Mouse (Mus musculus): ENCODE results near the gene Gtf3c2. TPM values are rescaled to one million over a fixed set of nuclear protein-coding genes. Genes with fewer than 3 reads are reported as not detected.

The Gtf3c2 gene
- polyA plus RNA-seq, 1 experiment, result 46.9 TPM

DNA sequence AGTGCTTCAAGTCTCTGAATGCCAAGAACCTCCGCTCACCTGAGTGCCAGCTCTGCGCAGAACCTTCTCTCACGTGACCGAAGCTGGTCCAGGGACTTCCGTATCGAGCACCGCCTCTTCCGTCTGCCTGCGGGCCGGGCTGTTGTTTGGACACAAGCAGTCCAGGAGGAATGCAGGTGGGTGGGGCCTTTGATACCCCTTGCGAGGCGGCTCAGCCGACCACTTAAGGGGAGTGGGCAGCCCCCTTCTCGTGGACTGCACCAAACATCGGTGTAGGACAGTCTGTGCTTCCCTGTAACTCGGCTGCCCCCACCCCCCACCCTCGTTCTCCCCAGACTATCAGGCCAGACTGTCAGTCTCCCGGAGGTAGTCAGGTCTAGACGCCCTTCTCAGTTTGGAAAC, 25.8 kb downstream of the Gtf3c2 start, which contains the start of gene Mpv17:
Gene Mpv17 (minus strand): TSS at position 100 of the 402 bp plus-strand sequence.
- DNase-seq (ENCODE audit: low read depth, low spot score), result peak; percentile 75
- under 1% methylated on average over 19 of the region's 19 CpGs for WGBS

DNA sequence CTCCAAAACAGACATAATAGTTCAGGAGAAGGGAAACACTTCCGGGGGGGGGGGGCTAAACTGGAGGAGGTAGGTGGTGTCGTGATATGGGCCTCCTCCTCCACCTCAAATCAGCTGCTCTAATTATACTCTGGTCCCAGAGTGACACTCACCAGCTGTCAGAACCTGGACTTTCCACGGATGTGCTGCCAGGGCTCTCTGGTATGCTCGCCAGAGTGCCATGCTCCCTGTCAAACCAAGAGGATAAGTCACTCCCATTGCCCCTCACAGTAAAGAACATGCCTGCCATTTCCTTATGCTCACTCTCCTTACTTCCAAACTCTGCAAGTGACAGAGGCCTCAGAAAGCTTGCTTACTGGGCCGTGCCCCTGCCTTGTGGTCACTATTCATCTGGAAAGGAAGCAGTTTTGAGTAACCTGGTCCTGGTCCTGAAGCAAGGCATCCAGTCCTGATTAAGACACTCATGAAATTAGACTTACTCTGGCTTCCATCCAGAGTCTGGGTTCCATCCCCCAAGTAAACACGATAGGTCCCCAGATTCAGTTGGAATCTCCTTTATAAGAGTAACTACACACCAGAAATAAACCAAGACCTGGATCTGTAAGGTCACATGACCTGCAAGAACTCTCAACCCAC, 26.3 kb downstream of the Gtf3c2 start:
- no peak for DNase-seq (ENCODE audit: low read depth, low spot score)
- 17% methylated on average over 6 of the region's 6 CpGs for WGBS

- DNase-seq (ENCODE audit: low read depth, low spot score), result no peak
- 62% methylated on average over 3 of the region's 3 CpGs for WGBS
Observed at GRCm38 (mm10) chr5:31151746-31152145, 28.2 kb downstream of the Gtf3c2 start.

DNA sequence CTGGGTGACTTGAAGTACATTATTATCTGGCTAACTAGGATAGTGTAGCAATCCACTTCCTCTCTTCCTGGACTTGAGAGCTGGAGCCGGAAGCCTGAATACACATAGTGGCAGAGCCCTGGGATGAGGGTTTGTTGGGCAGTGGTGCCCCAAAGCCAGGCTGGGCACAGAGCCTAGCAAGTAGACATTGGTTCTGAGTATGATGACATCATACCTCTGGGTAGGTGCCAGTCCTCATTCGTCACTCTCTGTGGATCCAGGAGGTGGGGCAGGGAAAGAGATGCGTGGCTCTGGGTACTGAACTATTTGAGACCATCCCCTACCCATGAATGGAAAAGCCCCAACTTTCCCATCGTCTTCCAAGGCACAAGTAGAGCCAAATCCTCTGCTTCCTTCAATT, 30.2 kb downstream of the Gtf3c2 start:
- no peak for DNase-seq (ENCODE audit: low read depth, low spot score)
- 75% methylated on average over 4 of the region's 4 CpGs for whole genome bisulfite sequencing

DNA sequence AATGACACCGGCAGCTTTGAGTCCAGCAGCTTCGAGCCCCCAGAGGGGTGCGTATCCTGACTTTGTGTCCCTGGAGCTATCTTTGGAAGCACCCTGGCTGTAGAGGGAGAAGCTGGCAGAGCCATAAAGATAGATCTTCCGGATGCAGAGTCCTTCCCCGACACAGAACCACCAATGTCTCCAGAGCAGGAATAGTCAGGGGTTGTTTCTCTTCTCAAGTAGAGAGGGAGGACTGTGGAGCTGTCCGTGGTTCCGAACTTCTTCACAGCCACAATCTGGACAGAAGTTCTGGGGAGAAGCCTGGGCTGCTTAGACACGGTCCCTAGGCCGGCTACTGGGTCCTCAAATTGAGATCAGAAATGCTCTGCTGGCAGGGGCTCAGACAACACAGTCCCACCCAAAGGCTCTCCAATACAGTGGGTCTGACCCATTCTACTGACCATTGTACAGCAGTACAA, 40.9 kb downstream of the Gtf3c2 start:
- 14% methylated on average over 9 of the region's 9 CpGs for WGBS
- no peak for DNase-seq (ENCODE audit: low read depth, low spot score)

- WGBS, result 2% methylated on average over 52 of the region's 52 CpGs
- no peak for DNase-seq (ENCODE audit: low read depth, low spot score)
Observed at GRCm38 (mm10) chr5:31138241-31138967, 41.5 kb downstream of the Gtf3c2 start, which contains the start of gene Ucn. TSS of gene Ucn (minus strand) at chr5:31138829.

- DNase-seq (ENCODE audit: low read depth, low spot score), result no peak
- 4% methylated on average over 13 of the region's 13 CpGs for WGBS
Observed at GRCm38 (mm10) chr5:31137658-31138057, 42.3 kb downstream of the Gtf3c2 start.

GRCm38 (mm10) chr5:31136730-31137424, 43.1 kb downstream of the Gtf3c2 start:
- DNase-seq (ENCODE audit: low read depth, low spot score), result no peak
- 2% methylated on average over 33 of the region's 33 CpGs for WGBS

DNA sequence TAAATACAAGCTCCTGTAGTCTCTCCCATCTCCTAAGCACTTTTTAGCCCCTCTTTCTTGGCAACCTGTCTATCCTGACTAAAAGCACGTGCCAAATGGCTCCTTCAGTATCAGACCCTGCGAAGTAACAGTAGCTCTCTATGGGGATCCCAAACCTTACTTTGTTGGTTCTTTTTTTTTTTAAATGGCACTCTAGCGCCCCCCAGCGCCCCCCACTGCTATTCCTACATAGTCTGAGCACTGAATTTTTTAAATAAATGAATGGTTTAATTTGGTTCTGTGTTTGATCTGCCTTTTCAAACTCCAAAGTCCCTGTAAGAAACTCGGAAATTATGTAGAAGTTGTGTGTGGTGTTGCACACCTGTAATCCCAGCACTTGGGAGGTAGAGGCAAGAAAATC, 53.9 kb downstream of the Gtf3c2 start:
- WGBS, result 39% methylated on average over 5 of the region's 5 CpGs
- no peak for DNase-seq (ENCODE audit: low read depth, low spot score)

GRCm38 (mm10) chr5:31123481-31123880, 56.5 kb downstream of the Gtf3c2 start:
- WGBS, result 44% methylated on average over 2 of the region's 2 CpGs
- DNase-seq (ENCODE audit: low read depth, low spot score), result no peak

DNA sequence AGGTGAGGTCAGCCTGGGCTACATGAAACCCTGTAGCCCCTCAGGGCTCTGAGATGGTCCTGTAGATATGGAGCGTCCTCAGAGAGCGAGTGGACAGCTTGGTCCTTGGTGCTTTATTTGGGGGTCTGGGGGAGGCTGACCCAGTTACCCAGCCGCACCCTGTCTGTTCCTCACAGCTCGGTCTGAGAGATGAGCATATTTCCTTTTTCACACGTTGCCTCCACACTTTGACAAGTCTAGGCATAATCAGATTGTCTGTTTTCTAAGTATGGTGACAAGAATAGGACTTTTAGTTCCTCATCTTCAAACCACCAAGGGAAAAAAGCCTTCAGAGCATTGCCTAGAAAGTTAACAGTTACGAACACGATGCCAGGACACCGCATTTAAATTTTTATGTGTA, 58.8 kb downstream of the Gtf3c2 start:
- 70% methylated on average over 8 of the region's 8 CpGs for WGBS
- DNase-seq (ENCODE audit: low read depth, low spot score), result no peak

- no peak for DNase-seq (ENCODE audit: low read depth, low spot score)
- WGBS, result 23% methylated on average over 10 of the region's 10 CpGs
Observed at GRCm38 (mm10) chr5:31116912-31117311, 63.0 kb downstream of the Gtf3c2 start.

DNA sequence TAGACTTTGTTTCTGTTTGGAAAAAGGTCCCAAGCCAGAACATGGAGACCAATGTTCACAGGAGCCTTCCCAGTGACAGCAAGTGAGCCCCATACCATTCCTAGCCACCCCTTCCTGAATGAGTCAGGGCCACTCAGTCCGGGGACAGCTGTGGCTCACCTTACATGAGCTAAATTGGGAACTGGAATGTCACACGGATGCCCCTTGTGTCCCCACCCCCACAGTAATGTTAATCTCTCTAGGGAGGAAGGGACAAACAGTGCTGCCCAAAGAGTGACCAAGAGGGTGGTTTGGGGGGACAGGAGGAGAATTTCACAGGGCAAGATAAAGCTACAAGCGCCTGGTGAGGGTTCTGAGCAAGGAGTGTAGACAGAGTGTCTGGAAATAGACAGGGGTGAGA, 63.6 kb downstream of the Gtf3c2 start, which contains the start of gene Trim54:
Gene Trim54 (plus strand): TSS at position 359 of the 400 bp plus-strand sequence.
- no peak for DNase-seq (ENCODE audit: low read depth, low spot score)
- WGBS, result 22% methylated on average over 3 of the region's 3 CpGs

GRCm38 (mm10) chr5:31110781-31111180, 69.2 kb downstream of the Gtf3c2 start:
- no peak for DNase-seq (ENCODE audit: low read depth, low spot score)
- WGBS, result 22% methylated on average over 7 of the region's 7 CpGs

GRCm38 (mm10) chr5:31108000-31108490, 71.9 kb downstream of the Gtf3c2 start, which contains the start of gene Slc30a3:
TSS of gene Slc30a3 (minus strand) at chr5:31108237.
- WGBS, result 91% methylated on average over 18 of the region's 18 CpGs

More at GRCm38 (mm10) chr5:31108000-31108490, 71.9 kb downstream of the Gtf3c2 start, which contains the start of gene Slc30a3:
- no peak for DNase-seq (ENCODE audit: low read depth, low spot score)

Other genes starting within 250 kb of the Gtf3c2 start
- gene Cgref1, start 234.6 kb downstream of the Gtf3c2 start, polyA plus RNA-seq (2012; rRNA removed), result 111 and 239 TPM in 2 replicates
- gene Preb, start 219.8 kb downstream of the Gtf3c2 start, polyA plus RNA-seq (2012; rRNA removed), result 386 and 408 TPM in 2 replicates
- gene Tcf23, start 211.5 kb downstream of the Gtf3c2 start, polyA plus RNA-seq (2012; rRNA removed), result 0.33 and 0.62 TPM in 2 replicates
- gene Atraid, start 131.8 kb downstream of the Gtf3c2 start, polyA plus RNA-seq (2012; rRNA removed), result 92.9 and 98.2 TPM in 2 replicates
- 73.4 and 107 TPM in 2 replicates for gene Slc5a6, start 131.2 kb downstream of the Gtf3c2 start, polyA plus RNA-seq (2012; rRNA removed)
- gene Cad, start 125.4 kb downstream of the Gtf3c2 start, polyA plus RNA-seq (2012; rRNA removed), result 15.1 and 21.2 TPM in 2 replicates
- not detected in 2 replicates for gene Dnajc5g, start 73.9 kb downstream of the Gtf3c2 start, polyA plus RNA-seq (2012; rRNA removed)
- 0.14 and 0.16 TPM in 2 replicates for gene Slc30a3, start 71.9 kb downstream of the Gtf3c2 start, polyA plus RNA-seq (2012; rRNA removed)
- 0.05 TPM in 1 of 2 replicates, not detected in the other for gene Trim54, start 63.4 kb downstream of the Gtf3c2 start, polyA plus RNA-seq (2012; rRNA removed)
- not detected in 2 replicates for gene Ucn, start 41.3 kb downstream of the Gtf3c2 start, polyA plus RNA-seq (2012; rRNA removed)
- 46.8 and 47.5 TPM in 2 replicates for gene Mpv17, start 25.9 kb downstream of the Gtf3c2 start, polyA plus RNA-seq (2012; rRNA removed)
- 0.38 and 0.71 TPM in 2 replicates for gene Gm29609, start 233 bp downstream of the Gtf3c2 start, polyA plus RNA-seq (2012; rRNA removed)
- 73.2 and 81.2 TPM in 2 replicates for gene Snx17, start 13.1 kb upstream of the Gtf3c2 start, polyA plus RNA-seq (2012; rRNA removed)
- gene Eif2b4, start 13.3 kb upstream of the Gtf3c2 start, polyA plus RNA-seq (2012; rRNA removed), result 51.0 and 54.4 TPM in 2 replicates
- gene Zfp513, start 22.2 kb upstream of the Gtf3c2 start, polyA plus RNA-seq (2012; rRNA removed), result 35.0 and 46.0 TPM in 2 replicates
- 47.4 and 58.8 TPM in 2 replicates for gene Ppm1g, start 40.5 kb upstream of the Gtf3c2 start, polyA plus RNA-seq (2012; rRNA removed)
- 143 and 149 TPM in 2 replicates for gene Nrbp1, start 60.7 kb upstream of the Gtf3c2 start, polyA plus RNA-seq (2012; rRNA removed)
- not detected in 2 replicates for gene Gm9970, start 61.1 kb upstream of the Gtf3c2 start, polyA plus RNA-seq (2012; rRNA removed)
- gene Krtcap3, start 71.5 kb upstream of the Gtf3c2 start, polyA plus RNA-seq (2012; rRNA removed), result 186 and 200 TPM in 2 replicates
- 26.5 and 33.0 TPM in 2 replicates for gene Ift172, start 111.0 kb upstream of the Gtf3c2 start, polyA plus RNA-seq (2012; rRNA removed)
- gene Fndc4, start 115.9 kb upstream of the Gtf3c2 start, polyA plus RNA-seq (2012; rRNA removed), result 1.8 and 2.6 TPM in 2 replicates
- gene Gckr, start 117.3 kb upstream of the Gtf3c2 start, polyA plus RNA-seq (2012; rRNA removed), result 0.15 and 0.26 TPM in 2 replicates